Mouse (Mus musculus): ENCODE results near the gene Gm28308.
A peak's percentile ranks its signal among the peaks of the same experiment; 100 is the strongest.

The Gm28308 gene

DNA sequence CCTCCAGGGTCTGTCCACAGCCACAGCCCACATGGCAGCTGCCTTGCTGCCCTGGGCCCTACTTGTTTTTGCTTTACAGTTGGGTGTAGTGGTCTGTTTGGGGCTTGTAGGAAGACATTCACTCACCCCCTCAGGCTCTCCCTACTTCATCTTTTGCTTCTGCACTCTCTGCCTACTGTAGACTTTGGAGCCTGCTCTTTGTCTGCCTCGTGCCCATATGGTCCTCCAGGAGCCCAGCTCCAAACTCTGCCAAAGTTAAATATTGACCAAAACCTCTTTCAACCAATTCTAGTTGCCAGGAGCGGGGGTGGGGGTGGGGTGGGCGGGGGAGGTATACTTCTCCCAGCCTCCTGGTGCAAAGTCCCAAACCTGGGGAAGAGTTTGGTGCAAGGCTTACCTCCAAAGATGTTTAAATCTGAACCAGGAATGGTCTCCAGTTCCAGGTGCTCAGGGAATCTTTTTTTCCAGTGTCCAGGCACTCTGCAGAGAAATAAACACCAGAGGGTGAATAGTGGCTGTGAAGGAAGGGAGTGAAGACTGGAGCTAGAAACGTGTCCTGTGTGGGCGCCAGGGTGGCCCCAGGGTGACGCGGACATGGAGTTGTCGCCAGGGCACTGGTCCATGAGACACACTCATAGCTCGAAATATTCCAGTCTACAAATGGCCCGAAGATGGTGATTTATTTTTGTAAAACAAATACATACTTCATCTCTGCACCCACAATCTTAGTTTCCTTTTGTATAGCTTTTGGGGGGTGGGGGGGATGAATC is 29.6 kb downstream of the Gm28308 start:
- DNase-seq (ENCODE audit: low read depth): no peak

DNA sequence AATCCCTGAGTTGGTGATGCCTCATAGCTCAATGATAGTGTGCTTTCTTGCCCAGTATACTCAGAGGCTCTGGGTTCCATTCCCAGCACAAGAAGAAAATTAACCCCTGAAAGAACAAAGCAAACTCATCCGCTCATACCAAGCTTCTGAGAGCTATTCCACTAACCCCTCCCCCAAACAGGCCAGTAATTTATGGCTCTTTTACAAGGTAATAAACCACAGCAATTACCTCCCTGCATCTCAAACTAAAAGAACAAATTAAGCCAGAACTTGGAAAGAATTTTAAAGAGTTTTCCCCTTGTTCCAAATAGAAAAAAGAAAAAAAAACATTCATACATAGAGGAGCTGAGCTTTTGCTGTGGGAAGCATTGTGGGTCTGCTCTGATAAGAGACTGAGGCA is 30.3 kb downstream of the Gm28308 start:
- no peak for DNase-seq (ENCODE audit: low read depth)

DNA sequence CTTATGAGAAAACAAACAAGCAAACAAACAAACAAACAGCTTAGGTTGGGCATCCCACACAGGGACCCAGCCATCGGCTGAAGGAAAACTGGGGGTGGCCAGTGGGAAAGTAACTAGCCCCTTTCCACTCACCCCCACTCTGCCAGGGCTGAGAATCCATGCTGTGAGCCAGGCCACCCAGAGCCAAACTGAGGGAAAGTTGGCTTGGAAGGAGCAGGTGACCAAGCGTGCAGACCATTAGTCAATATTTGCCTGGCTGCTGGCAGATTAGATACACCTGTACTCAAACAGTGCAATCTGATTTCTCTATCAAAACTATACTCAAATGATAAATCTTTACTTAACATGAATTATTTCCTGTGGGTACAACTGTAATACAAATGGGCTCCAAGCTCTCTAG is 31.1 kb downstream of the Gm28308 start:
- no peak for DNase-seq (ENCODE audit: low read depth)

DNA sequence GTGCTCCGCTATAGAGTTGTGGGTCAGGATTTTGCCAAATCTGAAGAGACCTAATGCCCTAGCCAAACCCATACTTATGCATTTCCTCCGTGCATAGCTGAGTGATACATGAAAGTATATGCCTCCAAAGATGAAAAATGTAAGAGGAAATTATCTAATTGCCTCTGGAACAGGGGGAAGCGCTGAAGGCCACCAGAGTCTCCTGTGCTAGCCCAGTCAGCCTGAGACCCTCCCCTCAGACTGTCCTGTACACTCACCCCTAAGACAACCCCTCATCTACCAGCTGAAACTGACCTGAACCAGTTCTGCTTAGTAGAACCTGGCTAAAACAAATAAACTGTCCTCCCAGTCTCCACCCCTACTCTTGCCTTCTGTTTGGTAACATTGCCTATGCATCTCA is 32.4 kb downstream of the Gm28308 start:
- DNase-seq (ENCODE audit: low read depth): no peak

DNA sequence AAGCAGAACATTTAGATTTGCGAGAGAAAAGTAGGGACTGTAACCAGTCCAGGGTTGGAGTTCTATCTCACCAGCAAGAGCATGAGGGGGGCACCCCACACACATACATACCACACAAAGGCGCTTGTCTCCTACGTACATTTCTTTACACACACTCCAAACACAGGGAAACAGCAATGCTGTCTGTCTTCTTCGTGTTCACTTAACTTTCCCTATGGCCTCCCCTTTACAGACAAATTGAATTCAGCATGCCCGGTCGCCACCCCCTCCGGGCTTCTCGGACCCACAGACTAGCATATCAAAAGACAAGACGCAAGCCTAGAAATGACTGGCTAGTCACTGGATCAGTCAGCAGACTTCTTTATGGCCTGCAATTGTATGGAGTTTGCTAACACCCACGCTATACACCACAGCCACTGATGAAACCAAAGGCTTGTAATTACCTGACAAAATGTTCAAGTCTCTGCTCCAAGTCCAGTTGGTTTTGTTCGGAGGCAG is 32.9 kb downstream of the Gm28308 start:
- no peak for DNase-seq (ENCODE audit: low read depth)

DNA sequence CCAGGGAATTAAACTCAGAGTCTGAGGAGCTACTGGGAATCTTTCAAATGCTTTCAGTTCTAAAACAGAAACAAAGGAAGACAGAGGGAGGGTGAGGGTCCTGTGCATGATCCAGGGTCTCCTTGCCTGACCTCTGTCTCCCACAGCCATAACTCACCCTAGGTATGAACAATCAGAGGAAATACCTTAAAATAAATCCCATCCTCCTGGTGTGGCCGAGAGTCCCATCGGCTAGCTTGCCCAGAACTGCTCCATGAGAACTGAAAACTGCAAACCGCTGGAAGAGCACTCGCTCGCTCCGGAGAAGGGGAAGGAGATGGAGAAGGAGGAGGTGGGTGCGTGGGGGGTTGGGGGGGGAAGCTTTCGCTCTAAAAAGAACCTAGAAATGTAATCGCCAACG is 33.4 kb downstream of the Gm28308 start:
- DNase-seq (ENCODE audit: low read depth): no peak

DNA sequence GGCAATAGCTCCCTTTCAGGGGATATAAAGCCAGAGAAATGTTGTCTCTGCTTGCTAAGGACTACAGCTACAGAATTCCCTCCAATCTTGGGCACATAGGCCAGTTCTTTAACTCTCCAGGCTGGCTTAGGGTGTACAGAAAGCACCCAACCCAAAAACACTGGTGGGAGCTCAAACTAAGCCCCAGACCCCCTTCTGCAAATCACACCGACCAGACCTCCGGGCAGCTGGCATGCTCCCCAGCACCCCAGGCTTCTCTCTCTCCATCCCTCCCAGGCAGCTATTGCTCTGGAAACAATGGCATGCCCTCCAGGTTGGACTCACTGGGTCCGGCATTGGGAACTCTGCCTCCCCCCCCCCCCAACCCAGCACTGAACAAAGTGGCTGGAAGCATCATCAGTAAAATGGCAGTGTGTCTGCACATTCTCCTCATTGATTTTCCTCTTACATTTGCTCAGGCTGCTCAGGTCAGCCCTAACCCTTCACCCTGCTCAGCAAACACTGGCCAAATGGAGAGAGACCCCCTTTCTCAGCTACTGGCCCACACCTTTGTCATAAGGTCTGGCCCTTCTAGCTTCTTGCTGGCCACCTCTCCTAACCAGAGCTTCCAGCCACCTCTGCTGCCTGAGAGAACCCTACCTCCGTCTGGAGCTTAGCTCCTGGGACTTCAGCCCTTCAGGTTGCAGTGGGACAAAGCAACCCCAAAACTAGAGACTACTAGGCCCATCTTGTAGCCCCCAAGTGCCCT is 34.0 kb downstream of the Gm28308 start:
- DNase-seq (ENCODE audit: low read depth): no peak

DNA sequence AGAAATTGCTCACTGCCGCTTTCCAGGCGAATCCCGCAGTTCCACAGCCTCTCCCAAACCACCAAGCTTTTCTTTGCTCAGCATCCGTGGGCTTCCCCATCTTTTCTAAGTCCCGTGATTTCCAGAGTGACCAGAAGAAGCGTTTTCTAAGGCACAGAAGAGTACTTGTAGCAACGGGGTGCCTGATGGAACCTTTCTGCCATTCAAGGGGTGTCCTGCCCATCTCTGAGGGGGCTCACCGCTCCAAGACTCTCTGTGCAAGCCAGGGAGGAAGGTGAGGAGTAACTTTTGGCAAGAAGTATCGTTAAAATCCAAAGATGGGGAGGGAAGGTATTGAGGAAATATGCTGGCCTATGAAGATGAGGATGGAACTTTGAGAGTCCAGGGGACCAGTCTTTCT is 35.3 kb downstream of the Gm28308 start:
- no peak for DNase-seq (ENCODE audit: low read depth)

DNA sequence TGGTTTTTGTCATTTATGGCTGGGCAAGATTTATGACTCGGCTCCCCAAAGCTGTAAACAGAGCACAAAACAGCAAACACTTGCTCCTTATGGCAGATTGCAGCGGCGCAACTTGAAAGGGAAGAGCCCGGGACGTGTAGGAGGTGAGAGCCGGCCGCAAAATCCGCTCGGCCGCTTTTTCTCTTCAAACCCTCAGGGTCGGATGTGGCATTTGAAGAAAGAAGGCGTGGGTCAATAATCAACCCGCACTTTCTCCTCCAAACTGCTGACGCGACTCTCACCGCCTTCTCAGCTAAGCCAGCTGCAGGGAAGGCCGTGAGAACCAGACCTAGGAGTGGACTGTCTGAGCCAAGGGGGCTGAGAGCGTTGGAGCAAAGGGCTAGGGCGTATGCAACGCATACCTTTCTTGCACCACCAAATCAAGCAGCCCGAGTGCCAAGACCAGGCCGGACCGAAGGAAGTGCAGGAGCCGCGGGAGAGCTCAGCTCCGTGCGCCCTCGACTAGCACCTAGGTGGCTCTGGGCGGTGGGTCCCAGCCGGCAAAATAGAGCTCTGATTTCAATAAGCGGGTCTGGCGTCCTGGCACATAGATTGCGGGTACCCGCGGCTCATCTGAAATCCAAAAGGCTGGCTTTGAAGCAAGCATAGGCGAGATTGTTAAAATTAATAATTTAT is 35.9 kb downstream of the Gm28308 start, which contains the start of gene 5730596B20Rik:
Gene 5730596B20Rik (plus strand): TSS at position 438 of the 675 bp plus-strand sequence.
- peak; percentile 31 for DNase-seq (ENCODE audit: low read depth)

DNA sequence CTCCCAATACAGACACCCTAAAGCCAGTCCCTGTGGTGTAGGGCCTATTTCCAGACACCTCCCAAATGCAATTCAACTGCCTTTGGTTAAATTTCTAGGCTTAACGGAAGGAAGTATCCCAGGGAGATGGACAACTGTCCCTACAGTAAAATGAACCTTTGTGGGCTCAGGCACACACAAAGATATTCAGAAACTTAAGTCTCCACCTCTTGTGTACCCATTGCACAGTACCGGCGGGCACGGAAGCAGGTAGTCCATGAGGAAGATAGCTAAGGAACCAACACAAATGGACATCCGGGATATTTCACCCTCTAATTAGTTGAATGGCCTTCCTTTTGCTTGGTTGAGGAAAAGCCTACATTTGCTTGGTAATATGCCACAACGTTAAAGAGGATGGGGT is 36.7 kb downstream of the Gm28308 start:
- DNase-seq (ENCODE audit: low read depth): no peak

DNA sequence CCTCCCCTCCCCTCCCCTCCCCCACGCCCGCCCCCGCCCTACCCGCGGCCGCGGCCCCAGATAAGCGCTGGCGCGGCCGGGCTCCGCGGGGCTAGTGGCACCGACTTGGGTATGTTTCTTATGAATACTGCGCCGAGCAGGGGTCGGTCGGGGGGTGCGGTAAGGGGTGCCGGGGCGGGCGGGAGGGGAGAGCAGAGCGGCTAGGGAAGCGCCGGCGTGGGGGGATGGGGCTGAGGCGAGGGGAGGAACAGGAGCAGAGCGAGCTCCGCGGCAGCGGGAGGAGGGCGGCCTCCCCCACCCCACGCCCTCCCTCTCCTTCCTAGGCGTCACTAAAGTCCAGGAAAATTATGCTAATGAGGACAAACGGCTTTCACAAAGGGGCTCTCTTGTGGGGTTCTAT is 37.3 kb downstream of the Gm28308 start:
- no peak for DNase-seq (ENCODE audit: low read depth)

DNA sequence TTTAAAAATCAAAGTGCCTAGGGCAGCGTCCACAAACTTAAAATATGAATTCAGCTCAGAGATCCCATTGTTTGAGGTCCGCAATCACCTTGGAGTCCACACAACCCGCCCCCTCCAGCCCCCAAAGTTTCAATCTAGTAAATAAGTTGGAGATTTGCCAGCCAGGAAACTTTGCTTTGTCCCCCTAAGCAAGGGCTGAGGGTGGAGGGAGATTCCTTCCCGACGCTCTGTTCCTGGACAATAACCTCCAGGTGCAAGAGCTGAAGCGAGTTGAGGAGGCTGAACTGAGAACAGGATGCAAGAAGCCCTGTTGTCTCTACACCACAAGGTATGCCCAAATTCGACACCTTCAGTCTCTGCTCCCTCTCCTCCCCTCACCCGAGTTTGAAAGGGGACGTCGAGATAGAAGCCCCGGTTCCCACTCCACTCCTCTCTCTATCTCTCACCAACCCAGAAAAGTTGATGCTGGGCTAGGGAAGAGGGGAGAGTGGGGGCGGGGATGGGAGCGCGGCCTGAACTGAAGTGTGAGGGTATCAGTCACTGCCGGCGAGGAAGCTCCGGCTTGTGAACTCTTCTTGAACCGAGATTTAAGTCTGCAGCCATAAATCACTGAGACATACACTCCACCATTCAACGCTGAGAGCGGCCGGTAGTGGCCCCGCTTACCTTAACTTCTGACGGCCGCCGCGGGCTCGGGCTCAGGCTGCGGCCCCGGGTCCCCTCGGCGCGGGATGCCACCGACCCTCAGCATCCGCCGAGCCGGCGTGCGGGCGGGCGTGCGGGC is 38.0 kb downstream of the Gm28308 start:
- DNase-seq (ENCODE audit: low read depth): no peak

DNA sequence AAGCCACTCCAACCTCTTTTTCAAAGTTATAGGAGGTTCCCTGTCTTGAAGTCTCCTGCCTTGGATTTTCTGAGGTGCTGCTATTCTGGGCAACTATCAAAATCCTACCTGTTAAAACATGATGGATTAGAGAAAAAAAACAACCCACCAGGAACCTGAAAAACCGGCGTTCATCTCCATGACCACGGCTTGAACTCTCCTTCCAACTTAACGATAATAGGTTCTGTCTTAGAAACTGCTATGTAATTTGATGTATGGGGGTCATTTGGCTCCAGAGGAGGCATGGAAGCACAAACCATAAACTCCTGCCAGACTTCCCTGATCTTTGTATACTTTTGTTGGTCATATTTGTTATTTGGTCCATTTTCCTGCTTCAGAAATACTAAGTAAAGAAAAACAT is 39.5 kb downstream of the Gm28308 start:
- DNase-seq (ENCODE audit: low read depth): no peak

DNA sequence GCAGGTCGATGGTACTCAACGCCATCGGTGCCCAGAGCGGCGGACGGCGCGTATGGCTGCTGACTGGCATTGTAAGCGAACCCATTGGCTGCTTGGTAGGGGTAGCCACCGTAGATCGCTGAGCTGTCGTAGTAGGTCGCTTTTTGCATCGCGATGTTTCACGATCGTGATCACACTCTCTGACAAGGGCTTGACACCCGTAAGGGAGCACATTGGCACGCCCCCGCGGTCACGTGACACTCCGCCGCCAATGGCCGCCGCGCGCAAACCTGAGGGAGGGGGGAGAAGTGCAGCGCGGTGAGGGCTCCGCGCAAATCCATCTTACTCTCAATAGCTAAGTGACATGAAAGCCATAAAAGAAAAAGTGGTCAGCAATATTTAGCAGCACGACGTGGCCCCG is 40.6 kb downstream of the Gm28308 start:
- DNase-seq (ENCODE audit: low read depth): peak; percentile 85

DNA sequence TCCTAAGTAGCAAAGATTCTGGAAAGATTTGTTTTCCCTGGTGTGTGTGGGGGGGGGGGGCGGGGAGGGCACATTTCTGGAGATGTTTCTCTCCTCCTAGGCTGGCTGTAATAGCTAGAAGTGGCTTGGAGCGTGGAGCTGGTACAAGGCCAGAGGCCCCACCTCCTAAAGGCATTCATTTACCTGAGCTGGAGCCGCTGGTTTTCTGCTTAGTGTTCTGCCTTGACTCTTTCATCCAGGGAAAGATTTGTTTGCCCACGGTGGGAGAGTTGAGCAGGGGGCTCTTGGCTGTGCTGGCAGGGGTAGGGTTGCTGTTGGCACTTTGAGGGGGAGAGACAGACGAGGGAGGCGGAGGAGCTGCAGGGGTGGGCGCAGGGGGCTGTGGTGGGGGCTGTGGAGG is 41.2 kb downstream of the Gm28308 start:
- DNase-seq (ENCODE audit: low read depth): no peak

DNA sequence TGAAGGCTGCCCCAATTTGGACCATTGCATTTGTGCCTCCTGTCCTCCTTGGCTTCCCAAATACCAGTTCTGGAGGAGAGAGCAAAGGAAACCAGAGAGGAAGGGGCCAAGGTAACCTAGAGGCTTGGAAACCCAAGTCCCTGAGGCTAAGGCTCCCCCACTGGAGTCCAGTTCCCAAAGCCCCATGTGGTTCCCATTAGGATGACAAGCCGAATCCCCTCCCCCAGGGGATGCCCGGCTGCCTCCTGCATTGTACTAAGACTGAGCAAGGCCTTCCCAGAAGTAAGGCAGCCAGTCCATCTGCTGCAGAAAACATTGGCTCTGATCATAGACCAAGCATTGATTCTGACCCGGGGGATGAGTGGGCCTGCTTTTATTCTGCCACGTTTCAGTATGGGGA is 41.8 kb downstream of the Gm28308 start:
- DNase-seq (ENCODE audit: low read depth): peak; percentile 48

DNA sequence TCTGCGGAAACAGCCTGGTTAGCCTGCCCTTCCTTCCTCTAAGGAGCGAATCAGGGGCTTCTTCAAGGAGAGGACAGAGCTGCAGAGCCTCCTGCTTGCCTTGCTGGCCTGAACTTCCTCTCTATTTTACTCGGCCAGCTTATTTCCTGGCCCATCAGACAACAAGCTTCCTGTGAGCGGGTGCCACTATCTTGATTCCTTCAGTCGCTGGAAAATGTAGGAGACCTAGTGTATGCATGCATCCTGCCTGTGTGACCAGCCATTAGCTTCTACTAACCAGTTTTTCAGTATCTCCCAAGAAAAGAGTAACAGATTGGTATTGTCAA is 42.3 kb downstream of the Gm28308 start:
- DNase-seq (ENCODE audit: low read depth): peak; percentile 24

DNA sequence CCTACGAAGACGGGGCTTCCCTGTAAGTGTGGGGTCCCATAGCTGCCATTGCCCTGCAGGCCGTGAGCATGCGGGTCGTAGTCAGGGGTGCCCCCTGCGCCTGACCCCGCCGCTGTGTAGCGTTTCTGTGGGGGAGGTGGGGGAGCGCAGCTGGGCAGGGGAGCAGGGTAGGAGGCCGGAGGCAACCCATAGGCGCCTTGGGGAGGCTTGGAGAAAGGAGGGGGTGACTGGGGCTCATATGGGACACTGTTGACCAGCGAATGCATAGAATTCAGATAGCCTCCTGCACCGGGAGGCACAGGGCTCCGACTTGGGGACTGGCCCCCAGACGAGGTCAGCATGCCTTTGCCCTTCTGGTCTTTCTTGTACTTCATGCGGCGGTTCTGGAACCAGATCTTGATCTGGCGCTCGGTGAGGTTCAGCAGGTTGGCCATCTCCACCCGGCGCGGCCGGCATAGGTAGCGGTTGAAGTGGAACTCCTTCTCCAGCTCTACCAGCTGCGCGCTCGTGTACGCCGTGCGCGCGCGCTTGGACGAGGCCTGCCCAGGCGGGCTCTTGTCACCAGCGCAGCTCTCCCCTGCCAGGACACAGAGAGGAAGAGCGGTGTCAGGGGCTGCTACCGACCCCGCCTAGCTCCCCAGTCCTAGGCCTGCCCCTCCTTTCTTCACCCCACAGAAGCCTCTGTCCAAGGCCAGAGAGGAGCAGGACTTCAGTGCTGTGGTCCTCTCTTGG is 42.8 kb downstream of the Gm28308 start:
- peak; percentile 36 for DNase-seq (ENCODE audit: low read depth)

DNA sequence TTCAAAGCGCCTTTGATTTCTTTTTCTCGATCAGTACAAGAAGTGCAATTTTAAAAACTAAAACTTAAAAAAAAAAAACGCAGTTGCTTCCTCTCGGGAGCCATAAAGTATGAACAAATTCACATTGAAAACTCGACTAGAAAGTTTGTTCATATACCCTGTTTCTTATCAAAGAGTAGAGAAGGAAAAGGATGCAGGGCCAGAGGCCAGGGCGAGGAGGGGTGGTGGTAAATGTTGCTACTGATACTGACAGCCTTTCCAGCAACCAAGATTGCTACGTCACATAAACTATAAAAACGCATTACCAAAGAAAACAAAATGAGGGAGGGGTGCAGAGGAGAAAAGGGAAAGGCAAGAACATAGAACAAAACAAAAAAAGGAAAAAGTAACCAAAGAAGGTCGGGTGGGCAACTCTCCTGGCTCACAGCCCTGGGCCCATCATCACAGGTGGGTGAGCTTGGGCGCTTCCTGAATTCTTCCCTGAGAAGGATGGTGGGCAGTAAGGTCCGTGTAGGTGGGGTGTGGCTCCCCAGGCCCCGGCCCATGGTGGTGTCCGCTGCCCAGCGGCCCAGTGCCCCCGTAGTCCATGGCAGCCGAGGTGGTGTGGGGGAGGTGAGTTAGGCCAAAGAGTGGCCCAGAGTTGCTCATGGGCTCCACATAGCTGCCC is 43.5 kb downstream of the Gm28308 start:
- peak; percentile 26 for DNase-seq (ENCODE audit: low read depth)

DNA sequence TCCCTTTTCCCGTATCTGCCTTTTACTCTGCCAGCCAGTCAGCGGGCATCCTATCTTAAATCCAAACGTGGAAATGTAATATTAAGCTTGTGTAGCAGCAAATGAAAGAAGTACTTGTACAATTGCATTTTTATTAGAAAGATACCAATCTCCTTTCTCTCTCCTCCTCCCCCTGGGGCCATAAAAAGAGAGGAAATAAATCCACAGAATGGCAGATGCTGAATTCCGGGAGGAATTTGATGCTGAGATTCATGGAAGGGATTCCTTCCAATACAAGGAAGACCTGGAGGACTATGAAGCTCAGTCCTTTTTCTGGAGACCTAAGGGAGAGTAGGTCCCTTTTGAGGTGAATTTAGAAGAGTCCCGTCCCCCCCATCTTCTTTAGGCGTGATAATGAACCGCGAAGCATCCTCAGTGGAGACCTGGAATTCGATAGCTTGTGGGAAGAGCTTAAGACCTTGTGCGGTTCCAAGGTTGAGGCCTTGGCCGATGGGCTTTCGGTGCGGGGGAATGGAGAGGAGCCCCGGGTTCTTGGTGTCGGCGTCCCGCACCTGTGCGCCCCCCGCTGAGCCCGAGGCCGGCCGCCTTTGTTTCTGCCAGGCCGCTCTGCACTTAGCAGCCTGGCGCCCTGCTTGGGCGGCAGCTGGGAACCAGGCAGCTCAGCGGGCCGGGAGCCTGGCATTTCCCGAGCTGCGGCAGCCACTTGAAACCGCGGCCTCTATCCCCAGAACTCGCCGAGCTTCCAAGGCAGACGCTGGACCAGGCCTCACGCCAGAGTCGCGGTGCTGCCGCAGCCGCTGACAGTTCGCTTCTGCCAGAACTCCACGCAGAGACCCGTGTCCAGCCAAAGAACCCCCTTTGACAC is 44.7 kb downstream of the Gm28308 start:
- no peak for DNase-seq (ENCODE audit: low read depth)
